Mouse (Mus musculus) right cerebral cortex, postnatal 10 days (tissue): ENCODE results near the gene Gm20388.

Experiments
- DNase-seq, 2 experiments: peaks; one replicate each; pipeline ENCODE4 v3.0.0; 2021; ENCODE audit warnings: low spot score in 2 of 2

The Gm20388 gene

DNA sequence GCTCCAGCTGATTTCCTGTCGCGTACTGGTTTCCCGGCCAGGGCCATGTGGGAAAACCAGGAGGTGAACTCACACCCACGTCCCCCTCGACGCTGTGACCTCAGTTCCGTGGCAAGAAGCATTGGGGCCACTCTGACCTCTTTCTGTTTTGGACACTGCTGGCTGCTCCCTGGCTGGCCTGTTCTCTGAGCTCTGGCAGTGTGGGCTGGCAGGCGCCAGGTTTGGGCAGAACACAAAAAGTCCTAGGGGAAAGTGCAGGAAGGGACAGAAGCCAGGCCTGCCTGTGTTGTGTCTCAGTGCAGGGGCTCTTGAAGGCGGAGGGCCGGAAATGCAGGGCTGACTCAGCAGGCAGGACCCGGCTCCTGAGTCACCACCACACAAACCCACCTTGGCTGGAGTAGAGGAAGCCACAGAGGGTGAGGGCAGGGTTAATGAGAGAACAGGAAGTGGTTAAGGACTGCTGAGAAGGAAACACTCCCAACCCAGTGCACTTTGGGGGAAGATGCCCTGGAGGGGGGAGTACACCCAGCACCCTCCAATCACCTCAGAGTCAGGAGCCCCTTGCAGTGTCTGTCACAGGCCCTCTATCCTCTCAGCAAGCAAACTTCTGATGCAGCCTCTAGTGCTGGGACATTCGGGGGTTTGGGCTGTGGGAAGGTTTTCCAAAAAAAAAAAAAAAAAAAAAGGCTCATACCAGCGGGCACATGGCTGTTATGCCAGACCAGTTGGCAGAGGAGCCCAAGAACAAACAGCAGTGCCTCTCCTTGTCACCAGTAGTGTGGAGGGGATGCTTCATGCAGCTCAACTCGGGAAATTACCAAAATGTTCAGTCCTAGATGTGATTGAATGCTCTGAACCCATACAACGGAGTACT, 1277.1 kb downstream of the Gm20388 start:
- peak; percentile 33 to 35 for DNase-seq

DNA sequence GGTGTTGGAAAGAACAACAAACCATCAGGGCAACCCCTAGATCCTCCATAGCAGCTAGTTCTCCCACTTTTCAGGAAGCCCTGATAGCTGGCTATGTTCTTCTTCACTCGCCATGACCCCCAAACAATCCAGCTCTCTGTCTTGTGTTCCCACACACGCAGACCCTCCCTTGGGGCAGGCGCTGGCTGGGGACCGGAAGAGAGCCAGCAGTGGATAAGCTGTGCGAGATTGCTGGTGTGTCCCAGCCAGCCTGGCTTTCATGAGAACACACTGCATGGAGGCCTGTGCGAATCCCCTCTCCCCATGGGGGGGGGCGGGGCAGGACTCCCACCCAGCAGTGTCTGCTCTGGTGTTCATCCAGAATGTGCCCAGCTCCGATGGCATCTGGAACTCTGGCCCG, 1278.4 kb downstream of the Gm20388 start:
- DNase-seq = no peak

DNA sequence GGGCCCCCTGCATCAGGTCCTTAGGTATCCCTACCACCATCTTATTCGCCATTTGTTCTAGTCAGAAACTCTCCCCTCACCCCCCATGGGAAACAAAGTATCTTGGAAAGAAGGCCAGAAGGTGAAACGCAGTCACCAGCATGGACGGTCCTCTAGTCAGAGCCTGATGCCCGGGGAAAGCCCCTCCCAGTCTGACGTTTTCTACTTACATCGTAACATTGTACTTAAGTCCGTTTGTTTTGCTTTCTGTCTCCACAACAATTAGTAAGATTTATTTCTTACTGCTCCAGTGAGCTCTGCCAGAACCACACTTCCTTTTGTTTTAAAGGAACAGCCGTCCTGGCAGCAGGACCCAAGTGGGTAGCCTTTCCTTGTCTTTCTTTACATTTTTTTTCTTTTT, 1281.8 kb downstream of the Gm20388 start:
- DNase-seq = no peak

DNA sequence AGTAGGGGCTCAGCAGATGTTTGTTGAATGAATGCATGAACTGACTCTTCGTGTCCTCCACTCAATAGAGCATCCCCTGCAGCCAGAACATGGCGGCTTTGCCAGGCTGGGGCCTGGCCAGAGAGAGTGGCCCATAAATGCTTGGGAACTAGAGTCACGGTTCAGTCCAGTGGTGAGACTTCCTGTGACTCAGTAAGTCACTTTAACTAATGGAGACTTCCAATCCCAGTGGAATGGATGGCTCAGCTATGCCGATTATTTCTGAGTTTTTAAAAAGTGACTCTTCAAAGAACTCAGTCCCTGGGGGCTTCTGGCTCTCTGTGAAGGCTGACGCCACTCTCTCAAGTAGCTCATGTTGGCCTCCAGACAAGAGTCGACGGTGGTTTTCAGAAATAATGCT, 1285.3 kb downstream of the Gm20388 start:
- DNase-seq = no peak

DNA sequence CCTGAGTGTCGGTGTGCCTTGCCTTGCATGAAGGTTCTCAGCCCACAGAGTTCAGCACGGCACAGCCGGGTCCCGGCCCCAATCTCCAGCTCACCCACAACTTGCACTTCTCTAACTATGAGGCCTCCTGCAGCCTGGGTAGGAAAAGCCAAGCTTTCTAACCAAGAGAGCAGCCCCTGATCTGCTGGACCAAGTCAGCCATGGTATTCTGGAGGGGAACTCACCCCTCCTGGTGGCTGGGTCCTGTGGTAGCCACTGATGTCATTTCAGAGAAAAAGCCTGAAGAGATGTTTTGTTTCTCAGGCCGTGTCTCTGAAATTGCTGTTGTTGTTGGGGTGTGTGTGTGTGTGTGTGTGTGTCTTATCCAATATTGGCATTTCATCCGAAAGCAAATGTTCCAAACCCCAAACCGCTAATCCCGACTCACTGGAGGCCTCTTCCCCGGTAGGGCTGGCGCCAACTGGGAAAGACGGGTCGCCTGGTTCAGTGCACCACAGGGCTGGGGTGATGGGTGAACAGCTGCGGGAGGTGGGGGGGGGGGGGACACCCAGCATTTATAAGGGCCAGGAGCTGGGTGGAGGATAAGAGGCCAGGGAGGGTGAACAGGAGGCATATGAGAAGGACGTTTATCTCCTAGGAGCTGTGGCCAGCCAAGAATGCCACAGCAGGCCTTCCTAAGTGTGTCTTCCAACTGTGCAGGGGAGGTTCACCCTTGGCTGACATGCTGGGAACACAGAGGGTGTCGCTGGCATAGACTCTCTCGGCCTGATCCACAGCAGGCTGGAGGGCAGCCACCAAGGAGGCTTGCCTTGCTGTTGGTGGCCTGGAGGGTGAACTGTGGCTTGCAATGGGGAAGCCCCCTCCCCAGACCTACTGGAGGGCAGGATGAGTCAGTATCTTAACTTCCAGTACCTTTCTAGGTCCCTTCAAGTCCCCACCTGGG, 1286.4 kb downstream of the Gm20388 start:
- DNase-seq = no peak

DNA sequence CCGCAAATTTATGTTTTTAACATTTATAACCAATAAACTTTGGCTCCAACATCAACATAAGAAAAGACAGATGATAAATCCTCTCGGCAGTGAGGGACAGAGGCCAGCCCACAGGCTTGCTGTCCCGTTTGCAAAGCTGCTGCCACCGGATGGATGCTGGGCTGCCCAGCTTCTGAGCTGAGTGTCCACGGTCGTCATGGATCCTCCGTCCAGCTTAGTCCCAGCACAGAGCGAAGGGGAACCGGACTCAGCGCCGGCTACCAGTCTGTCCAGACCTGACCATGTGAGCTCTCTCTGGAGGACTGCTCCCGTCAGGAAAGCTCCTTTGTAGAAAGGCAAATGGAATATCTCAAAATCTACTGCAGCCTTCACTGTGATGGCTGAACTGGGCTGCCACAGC, 1289.4 kb downstream of the Gm20388 start:
- no peak for DNase-seq

DNA sequence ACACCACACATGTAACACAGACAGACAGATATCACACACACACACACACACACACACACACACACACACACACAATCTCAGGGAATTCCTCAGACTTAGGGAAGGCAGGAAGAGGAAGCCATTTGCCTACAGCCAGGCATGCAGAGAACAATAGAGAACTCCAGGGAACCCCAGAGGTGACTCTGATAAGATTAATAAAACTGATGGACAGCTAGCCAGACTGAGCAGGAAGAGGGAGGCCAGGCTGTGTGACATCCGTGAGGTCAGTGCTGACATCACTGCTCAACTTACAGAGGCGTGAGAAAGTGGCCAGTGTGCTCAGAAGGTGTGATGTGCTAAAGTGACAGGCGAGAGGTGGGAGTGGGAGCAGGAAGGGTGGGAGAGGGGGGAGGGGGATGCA, 1290.3 kb downstream of the Gm20388 start:
- no peak for DNase-seq

DNA sequence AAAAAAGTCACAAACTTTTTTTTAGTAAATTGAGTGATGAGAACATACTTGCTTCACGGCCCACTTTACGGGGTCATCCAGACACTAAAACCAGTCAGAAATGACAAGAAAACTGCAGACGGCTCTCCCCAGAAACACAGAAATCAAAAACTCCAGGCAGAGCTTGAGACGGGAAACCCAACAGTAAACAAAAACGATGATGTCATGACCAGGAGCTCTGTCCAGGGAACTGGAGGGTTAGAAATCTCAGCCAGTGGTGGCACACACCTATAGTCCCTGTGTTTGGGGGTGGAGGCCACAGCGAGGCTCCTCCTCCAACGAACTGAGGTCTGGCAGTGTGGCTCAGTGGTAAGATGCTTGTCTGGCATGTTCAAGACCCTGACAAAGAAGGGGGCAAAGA, 1291.0 kb downstream of the Gm20388 start:
- no peak for DNase-seq

DNA sequence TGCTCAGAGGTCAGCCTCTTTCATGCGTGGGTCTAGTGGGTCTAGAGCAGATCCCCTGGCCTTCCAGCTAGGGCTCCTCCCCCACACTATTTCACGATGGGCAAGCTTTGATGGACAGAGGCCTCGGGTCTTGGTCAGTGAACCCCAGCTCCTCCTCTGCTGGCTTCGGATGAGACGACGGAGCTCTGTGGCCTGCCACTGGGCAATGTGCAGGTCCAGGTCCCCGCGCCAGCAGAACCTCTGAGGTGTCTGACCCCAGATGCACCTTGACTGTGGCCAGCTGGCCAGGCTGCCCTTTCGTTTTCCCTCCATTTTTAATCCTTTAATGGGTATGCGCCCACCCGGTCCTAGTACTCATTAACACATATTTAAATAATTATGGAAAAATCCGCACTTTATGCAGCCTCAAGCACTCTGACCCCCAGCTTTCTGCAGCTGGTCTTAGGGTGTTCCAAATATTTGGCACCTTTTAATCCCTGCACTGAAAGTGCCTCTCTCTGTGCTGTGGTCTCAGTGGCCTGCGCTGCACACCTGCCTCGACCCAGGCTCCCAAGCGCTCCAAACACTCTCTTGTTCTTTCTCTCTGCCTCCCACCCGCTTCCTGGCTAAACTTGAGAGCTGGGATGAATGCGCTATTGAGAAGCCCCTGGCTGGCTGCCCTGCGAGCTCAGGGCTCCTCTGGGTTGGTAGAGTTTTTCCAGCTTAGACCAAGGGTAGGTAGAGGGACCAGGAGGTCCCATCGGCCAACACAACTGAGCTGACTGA, 1293.2 kb downstream of the Gm20388 start:
- DNase-seq = peak; percentile 89

DNA sequence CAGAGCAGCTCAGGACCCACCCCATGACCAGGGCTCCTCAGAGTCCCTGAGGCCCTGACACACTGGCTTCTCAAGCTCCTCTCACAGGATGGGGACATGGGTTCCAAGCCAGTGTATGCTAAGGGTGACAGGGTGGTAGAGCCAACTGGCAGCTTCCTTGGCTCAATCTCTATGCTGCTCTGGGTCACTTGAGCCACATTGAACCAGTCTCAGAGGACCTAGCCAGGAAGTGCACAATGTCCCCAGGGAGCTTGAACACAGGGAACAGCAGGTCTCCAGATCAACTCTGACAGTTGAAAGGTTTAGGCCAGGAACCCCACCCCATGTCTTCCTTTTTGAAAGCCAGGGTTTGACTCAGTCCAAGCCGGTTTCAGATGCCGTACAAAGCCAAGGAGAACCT, 1296.5 kb downstream of the Gm20388 start:
- DNase-seq = no peak

DNA sequence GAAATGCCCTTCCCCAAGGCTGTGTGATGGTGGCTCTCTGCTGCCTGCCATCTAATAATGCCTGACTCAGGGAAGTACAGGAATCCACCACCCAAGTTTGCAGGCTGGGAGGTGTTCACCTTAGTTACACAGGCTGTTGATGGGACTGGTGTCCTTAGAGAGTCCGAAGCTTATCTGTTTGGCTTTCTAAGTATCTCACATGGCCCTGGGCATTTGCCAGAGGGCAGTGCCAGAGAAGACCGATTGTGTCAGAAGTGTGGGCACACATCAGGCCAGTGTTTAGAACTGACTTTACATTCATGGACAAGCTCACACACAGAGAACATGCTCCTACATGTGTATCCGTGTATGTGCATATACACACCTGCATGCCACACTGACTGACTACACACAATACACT, 1300.0 kb downstream of the Gm20388 start:
- DNase-seq = no peak

DNA sequence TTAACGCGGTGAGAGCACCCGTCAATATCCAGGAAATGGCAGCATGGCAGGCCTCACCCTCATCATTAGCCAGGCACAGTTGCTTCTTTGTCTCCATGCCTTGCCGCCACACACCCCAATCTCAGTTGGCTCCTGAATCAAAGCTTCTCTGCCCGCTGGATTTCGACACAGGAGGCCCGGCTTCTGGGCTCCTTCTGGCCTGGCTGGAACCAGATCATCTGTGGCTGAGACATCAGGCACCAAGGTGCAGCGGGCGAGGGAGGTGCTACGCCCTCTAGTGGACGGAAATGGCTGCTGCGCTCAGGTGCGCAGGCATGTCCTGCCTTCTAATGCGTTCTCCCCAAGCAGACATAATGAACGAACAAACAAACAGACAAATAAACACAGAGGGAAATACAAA, 1302.6 kb downstream of the Gm20388 start:
- peak; percentile 38 to 50 for DNase-seq

DNA sequence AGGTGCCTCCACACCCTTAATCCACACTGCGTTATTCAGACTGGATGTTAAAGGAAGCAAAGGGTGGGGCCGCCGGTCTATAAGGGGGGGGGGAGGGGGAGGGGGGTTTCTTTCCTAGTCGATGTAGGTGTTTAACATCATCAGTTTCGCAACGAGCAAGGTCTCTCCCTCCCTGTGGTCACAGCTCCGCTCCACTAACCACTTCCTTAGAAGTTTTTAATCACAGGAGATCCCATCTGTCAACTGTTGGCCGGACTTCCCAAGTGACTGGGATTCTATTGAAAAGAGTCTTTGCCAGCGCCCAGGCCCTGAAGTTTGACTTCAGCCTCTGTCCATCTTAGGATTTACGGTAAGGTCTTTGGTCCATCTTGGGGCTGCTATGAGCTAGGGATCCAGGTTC, 1303.0 kb downstream of the Gm20388 start:
- DNase-seq = no peak

DNA sequence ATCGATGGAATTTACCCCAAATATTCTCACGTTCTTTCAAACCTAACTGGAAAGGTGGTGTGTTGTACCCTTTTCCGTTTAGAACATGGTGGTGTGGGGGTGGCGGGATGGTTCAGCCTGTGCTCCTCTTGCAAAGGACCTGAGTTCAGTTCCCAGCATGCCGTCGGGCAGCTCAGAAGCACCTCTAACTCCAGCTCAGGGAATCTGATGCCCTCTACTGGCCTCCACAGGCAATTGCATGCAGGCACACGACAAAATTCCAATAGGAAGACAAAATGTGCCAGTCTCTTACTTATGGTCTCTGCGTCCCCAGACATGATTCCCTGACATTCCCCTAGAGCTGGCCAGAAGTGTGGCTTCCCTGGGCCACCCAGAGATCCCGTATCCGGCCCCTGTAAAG, 1304.3 kb downstream of the Gm20388 start:
- no peak for DNase-seq

DNA sequence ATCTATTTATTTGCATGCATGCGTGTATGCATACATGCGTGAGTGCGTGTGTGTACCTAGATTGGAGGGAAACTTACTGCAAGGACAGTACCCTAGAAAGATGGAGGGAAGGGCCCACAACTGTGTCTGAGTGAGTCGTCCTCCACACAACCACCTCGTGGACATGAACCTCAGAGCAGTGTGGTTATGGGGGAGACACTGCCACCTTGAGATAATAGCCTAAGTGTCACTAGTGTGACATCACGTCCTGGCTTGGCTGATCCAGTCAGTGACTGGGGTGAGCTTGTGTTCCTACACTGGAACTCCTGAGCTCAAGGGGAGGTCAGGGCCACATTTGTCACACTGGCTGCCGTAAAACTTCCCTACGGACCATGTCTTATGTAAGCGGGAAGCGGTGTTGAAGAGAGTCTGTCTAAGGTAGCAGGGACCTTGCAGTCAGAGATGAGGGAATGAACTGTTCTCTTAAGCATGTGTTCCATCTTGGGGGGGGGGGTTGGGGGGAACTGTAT, 1305.9 kb downstream of the Gm20388 start:
- DNase-seq = no peak

DNA sequence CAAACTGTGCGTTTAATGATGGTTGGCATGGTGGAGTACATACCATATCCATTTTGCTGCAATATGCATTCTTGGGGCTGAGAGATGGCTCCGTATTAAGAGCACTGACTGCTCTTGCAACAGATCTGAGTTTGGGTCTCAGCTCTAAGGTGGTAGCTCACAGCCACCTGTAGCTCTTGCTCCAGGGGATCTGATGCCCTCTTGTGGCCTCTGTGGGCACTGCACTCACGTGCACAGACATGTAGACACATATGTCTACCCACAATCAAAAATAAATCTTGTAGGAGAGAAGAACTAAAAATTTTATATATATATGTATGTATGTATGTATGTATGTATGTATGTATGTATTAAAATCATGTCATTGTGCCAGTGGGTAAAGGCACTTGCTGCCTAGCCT, 1307.8 kb downstream of the Gm20388 start:
- DNase-seq = no peak

DNA sequence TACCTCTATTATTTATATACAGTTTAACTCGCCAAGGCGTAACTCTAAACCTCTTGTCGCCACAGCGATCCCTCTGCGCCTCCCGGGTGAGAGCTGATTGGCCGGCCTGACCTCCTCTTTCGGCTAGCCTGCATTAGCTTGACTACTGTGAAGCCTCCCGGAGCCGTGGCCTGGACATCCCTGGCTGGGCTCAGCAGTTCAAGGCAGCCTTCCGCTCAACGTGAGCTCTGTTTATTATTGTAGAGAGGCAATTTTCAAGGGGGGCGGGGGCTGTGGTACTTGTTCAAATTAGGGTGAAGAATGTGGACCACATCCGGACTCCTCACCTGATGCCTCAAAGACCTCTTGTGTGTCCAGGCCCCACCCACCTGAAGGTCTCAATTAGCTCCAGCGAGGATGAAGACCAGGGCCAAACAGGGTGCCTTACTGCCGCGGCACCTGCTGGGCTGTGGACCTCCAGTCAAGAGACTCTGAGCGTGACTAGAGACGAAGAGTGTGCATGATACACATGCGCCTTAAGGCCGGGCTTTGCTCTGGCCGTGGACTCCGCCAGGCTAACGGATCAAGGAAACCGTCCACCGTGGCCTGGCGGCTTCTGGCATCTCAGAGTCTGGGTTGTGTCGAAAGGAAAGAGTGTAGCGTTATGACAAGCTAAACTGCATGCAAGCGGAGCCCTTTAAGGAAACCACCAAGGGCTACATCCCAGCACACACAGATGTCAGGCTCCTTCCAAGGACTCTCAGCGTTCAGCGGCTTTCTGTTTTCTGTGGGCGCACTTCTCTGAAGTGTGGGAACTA, 1309.7 kb downstream of the Gm20388 start:
- no peak for DNase-seq

DNA sequence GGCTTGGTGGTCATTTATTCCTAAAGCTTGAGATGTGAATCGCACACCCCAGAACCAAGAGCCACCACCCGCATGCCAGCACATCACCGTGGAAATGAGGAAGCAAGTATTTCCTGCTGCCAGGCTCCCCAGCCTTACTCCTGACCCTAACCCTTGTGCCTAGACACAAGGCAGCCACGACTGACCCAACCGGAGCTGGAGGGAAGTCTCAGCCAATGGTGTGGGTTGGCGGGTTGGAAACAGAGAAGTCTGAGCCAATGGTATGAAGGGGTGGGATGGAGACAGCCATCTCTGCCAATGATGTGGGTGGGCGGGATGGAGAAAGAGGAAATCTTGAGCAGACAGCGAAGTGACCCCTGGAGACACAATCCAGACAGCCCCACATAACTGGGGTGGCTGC, 1314.1 kb downstream of the Gm20388 start:
- DNase-seq = no peak

DNA sequence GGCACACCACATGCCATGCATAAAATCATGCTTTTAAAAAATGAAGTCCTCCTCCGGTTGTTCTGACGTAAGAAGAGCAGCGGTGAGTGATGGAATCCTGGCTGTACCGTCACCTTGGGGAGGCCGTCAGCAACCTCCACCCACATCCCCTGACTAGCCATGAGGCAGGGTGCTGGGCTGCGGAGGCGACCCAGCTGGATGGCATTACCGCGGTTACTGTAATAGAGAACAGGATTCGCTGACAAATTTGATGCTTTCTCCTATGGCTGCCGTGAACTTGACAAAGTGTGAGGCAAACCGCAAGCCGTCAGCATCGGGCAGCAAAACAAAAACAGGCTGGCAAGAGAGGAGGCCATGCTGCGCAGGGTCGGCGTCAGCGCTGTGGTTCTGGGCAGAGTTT, 1317.1 kb downstream of the Gm20388 start:
- DNase-seq = peak in 1 of 2 experiments; percentile 50

DNA sequence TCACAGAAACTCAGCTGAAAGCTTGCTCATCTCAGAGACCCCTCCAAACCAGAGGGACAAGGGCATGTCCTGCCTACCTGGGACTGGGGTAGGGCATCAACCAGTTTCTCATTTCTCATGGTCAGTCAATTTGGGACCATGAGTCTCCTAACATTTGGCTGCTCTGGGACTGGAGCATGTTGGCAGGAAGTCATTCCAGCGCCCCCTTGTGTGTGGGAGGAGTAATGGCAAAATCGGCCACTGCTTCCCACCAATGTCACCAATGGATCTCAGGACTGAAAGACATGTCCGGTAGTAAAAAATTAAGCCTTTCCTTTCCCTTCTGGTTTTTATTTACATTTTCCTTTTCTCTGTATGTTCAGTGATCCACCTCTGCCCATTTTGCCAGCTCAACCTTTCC, 1318.3 kb downstream of the Gm20388 start:
- DNase-seq = no peak

DNA sequence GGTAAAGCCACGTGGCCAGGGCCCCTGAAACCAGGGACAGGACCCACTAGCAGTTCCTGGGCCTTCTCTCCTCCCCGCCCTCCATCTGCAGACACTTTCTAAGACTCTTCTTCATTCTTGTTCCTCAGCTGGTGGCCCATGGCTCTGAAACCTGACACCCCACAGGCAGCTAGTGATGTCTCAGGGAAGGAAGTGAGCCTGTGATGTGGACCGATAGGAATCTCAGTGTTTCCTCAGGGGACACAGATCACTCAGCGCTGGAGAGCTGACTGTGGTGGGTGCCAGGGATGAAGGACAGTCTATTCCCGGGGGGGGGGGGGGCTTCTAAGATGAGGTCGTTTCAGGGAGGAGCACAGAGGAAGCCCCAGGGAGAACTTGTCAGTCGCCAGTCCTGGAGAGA, 1318.9 kb downstream of the Gm20388 start:
- DNase-seq = no peak
